Mouse (Mus musculus) stomach, postnatal 0 days (tissue): ENCODE measurements around the gene Irak2. TPM values are rescaled to one million over a fixed set of nuclear protein-coding genes. Genes with fewer than 3 reads are reported as not detected.
"Not testable (repeated sequence)": the region's sequence is repeated elsewhere in the genome, so short reads cannot be mapped to it uniquely, and the experiment has no call there.

Experiments
- ATAC-seq: fragments of 200-750 bp; cut with Nextera tagmentation; 2 replicates; pipeline ENCODE4 v1.8.0; 2017; ENCODE audit not compliant: low FRiP score, low TSS enrichment
- DNase-seq: peaks from one replicate; pipeline ENCODE4 v3.0.0-alpha.2; 2016; ENCODE audit warnings: low spot score
- H3K27ac ChIP-seq: fragments of 300-500 bp; sonication (generic); replicated peaks from 2 replicates; pipeline ENCODE4 v1.5.1; 2014; ENCODE audit warnings: mild to moderate bottlenecking, control low read depth
- H3K27me3 ChIP-seq: fragments of 300-500 bp; sonication (generic); 2 replicates; pipeline ENCODE4 v1.6.1; 2014; ENCODE audit warnings: low read length; ENCODE audit not compliant: control insufficient read depth, insufficient read depth
- H3K36me3 ChIP-seq: fragments of 300-500 bp; sonication (generic); 2 replicates; pipeline ENCODE4 v1.6.1; 2014; ENCODE audit warnings: low read length, mixed read lengths; ENCODE audit not compliant: control insufficient read depth, insufficient read depth
- H3K4me1 ChIP-seq: fragments of 300-500 bp; sonication (generic); replicated peaks from 2 replicates; pipeline ENCODE4 v1.6.1; 2014; ENCODE audit warnings: antibody characterized with exemption; ENCODE audit not compliant: control insufficient read depth, insufficient read depth
- H3K4me2 ChIP-seq: fragments of 300-500 bp; sonication (generic); replicated peaks from 2 replicates; pipeline ENCODE4 v1.6.1; 2014; ENCODE audit warnings: low read depth, mild to moderate bottlenecking, control low read depth, moderate library complexity
- H3K4me3 ChIP-seq: fragments of 300-500 bp; sonication (generic); 2 replicates; pipeline ENCODE4 v1.5.1; 2014; ENCODE audit warnings: low read depth, low read length, control low read depth
- H3K9ac ChIP-seq: fragments of 300-500 bp; sonication (generic); 2 replicates; pipeline ENCODE4 v1.6.1; 2014; ENCODE audit warnings: mild to moderate bottlenecking, low read length, control low read depth, mixed read lengths
- H3K9me3 ChIP-seq: fragments of 300-500 bp; sonication (generic); 2 replicates; pipeline ENCODE4 v1.6.1; 2016; ENCODE audit warnings: low read length; ENCODE audit not compliant: control insufficient read depth
- CTCF ChIP-seq: IDR thresholded peaks from 2 replicates; pipeline ENCODE4 v1.5.1; 2016; ENCODE audit warnings: antibody characterized with exemption, low read depth, mild to moderate bottlenecking, moderate library complexity
- EP300 ChIP-seq: optimal IDR thresholded peaks from 2 replicates; pipeline ENCODE3; 2016; ENCODE audit warnings: antibody characterized with exemption
- WGBS: fragments of 180-500 bp; shearing (Covaris S2); extraction: QIAGEN DNeasy Blood & Tissue Kit; methylation state at CpG from one replicate; pipeline ENCODE4 v1.1.7; 2014; 5-methylcytosine and 5-hydroxymethylcytosine counted together
- polyA plus RNA-seq: library from polyadenylated mRNA; unstranded; fragments of >200 nt; fragmentation: Nextera tagmentation; extraction: Ambion mirVana; gene quantifications from 2 replicates; pipeline ENCODE4 v1.2.1, GENCODE M21; 2015

Gene Irak2
- polyA plus RNA-seq, 1 experiment from 2014 or later = 9.6 TPM

- no peak for TF ChIP-seq EP300
- no peak for TF ChIP-seq CTCF
- Histone ChIP-seq H3K27ac (no peak overlapping the region), H3K36me3 (no peaks in the 10 kb centered on the region), H3K4me3 (no peak overlapping the region), H3K4me2 (no peak overlapping the region), H3K4me1 (no peaks in the 10 kb centered on the region), H3K9ac (no peak overlapping the region), H3K27me3 (no peaks in the 10 kb centered on the region), H3K9me3 (no peaks in the 10 kb centered on the region)
- DNase-seq (no peak), ATAC-seq (no peak)
- 83% methylated on average over 7 of the region's 7 CpGs for WGBS
These were observed 26.0 kb downstream of the Irak2 start for GRCm38 (mm10) chr6:113664305-113664704.

- no peak overlapping the region for H3K4me2 ChIP-seq
These were observed 29.4 kb downstream of the Irak2 start for GRCm38 (mm10) chr6:113667611-113668122.

GRCm38 (mm10) chr6:113668287-113669154, 30.3 kb downstream of the Irak2 start:
- no peaks in the 10 kb centered on the region for H3K4me1 ChIP-seq
- H3K9me3 ChIP-seq = no peaks in the 10 kb centered on the region
- H3K4me2 ChIP-seq = no peak overlapping the region
- DNase-seq = peak; percentile 87
- no peak overlapping the region for H3K9ac ChIP-seq
- H3K4me3 ChIP-seq = no peak overlapping the region
- TF ChIP-seq EP300 (no peak), CTCF (no peak)
- peak; percentile 96 for ATAC-seq
- H3K27me3 ChIP-seq = no peaks in the 10 kb centered on the region
- H3K36me3 ChIP-seq = no peaks in the 10 kb centered on the region
- 25% methylated on average over 15 of the region's 15 CpGs for WGBS
- H3K27ac ChIP-seq = peak overlapping the region; percentile 77

More at GRCm38 (mm10) chr6:113667611-113668122, 29.4 kb downstream of the Irak2 start:
- no peaks in the 10 kb centered on the region for H3K9me3 ChIP-seq
- no peaks in the 10 kb centered on the region for H3K27me3 ChIP-seq
- H3K9ac ChIP-seq = no peak overlapping the region
- H3K36me3 ChIP-seq = no peaks in the 10 kb centered on the region
- H3K4me1 ChIP-seq = no peaks in the 10 kb centered on the region
- TF ChIP-seq CTCF = no peak
- TF ChIP-seq EP300 = no peak
- H3K27ac ChIP-seq = 0 out of 2 replicates have a peak overlapping the region, but pooled peaks have one; percentile 30
- ATAC-seq = no peak
- H3K4me3 ChIP-seq = no peak overlapping the region
- DNase-seq = no peak
- WGBS = 63% methylated on average over 8 of the region's 8 CpGs

- no peak overlapping the region for H3K9ac ChIP-seq
- H3K9me3 ChIP-seq = no peaks in the 10 kb centered on the region
- no peaks in the 10 kb centered on the region for H3K36me3 ChIP-seq
- no peak overlapping the region for H3K4me3 ChIP-seq
- H3K4me1 ChIP-seq = no peaks in the 10 kb centered on the region
- no peaks in the 10 kb centered on the region for H3K27me3 ChIP-seq
- ATAC-seq = no peak
- no peak overlapping the region for H3K4me2 ChIP-seq
- TF ChIP-seq CTCF = no peak
- TF ChIP-seq EP300 = no peak
- no peak overlapping the region; the same call in 1 of the 2 replicates for H3K27ac ChIP-seq
- no peak for DNase-seq
- 54% methylated on average over 7 of the region's 7 CpGs for WGBS
These were observed 31.6 kb downstream of the Irak2 start for GRCm38 (mm10) chr6:113669821-113670220.

- ATAC-seq, H3K9me3 ChIP-seq, H3K4me2 ChIP-seq, H3K9ac ChIP-seq, H3K4me3 ChIP-seq, H3K4me1 ChIP-seq, H3K36me3 ChIP-seq, H3K27me3 ChIP-seq, H3K27ac ChIP-seq, DNase-seq: not testable (repeated sequence)
- TF ChIP-seq CTCF = peak; percentile 35
- 96% methylated on average over 1 of the region's 1 CpGs for WGBS
These were observed 33.8 kb downstream of the Irak2 start for GRCm38 (mm10) chr6:113672029-113672428.

- no peak overlapping the region for H3K4me3 ChIP-seq
- no peak for ATAC-seq
- WGBS = 64% methylated on average over 5 of the region's 6 CpGs
- no peak overlapping the region for H3K4me2 ChIP-seq
- TF ChIP-seq CTCF = no peak
- H3K9ac ChIP-seq = no peak overlapping the region
- no peaks in the 10 kb centered on the region for H3K27me3 ChIP-seq
- DNase-seq = no peak
- H3K4me1 ChIP-seq = no peaks in the 10 kb centered on the region
- H3K36me3 ChIP-seq = no peaks in the 10 kb centered on the region
- H3K9me3 ChIP-seq = no peaks in the 10 kb centered on the region
- H3K27ac ChIP-seq = no peak overlapping the region
These were observed 34.7 kb downstream of the Irak2 start for GRCm38 (mm10) chr6:113672989-113673388.
